Mouse (Mus musculus): ENCODE results near the gene Smok2b. TPM values are rescaled to one million over a fixed set of nuclear protein-coding genes. Genes with fewer than 3 reads are reported as not detected.

The Smok2b gene
- polyA plus RNA-seq, 1 experiment from 2014 or later = not detected

Other genes starting within 250 kb of the Smok2b start
- 60.6 and 64.4 TPM in 2 replicates for gene Wtap, start 236.1 kb upstream of the Smok2b start, polyA plus RNA-seq (2016; fragmentation: Nextera tagmentation; extraction: Ambion mirVana)
- gene Sod2, start 223.4 kb upstream of the Smok2b start, polyA plus RNA-seq (2016; fragmentation: Nextera tagmentation; extraction: Ambion mirVana) = 162 TPM in 2 replicates
- not detected in 2 replicates for gene Gpr31b, start 178.0 kb upstream of the Smok2b start, polyA plus RNA-seq (2016; fragmentation: Nextera tagmentation; extraction: Ambion mirVana)
- 0.10 TPM in 1 of 2 replicates, not detected in the other for gene Tcp10b, start 169.2 kb upstream of the Smok2b start, polyA plus RNA-seq (2016; fragmentation: Nextera tagmentation; extraction: Ambion mirVana)
- gene Unc93a, start 98.4 kb upstream of the Smok2b start, polyA plus RNA-seq (2016; fragmentation: Nextera tagmentation; extraction: Ambion mirVana) = not detected in 2 replicates
- not detected in 2 replicates for gene Smok2a, start 9.1 kb upstream of the Smok2b start, polyA plus RNA-seq (2016; fragmentation: Nextera tagmentation; extraction: Ambion mirVana)
- not detected in 2 replicates for gene Tcp10c, start 124.3 kb downstream of the Smok2b start, polyA plus RNA-seq (2016; fragmentation: Nextera tagmentation; extraction: Ambion mirVana)